Mouse (Mus musculus) limb, embryonic 14.5 days (tissue): ENCODE results near the gene Fbxo34. TPM values are rescaled to one million over a fixed set of nuclear protein-coding genes. Genes with fewer than 3 reads are reported as not detected.

Experiments used
- ATAC-seq: fragments of 200-750 bp; cut with Nextera tagmentation; 2 replicates; pipeline ENCODE4 v1.8.0; 2017; ENCODE audit warnings: low read depth, moderate number of reproducible peaks, moderate TSS enrichment; ENCODE audit not compliant: low FRiP score
- DNase-seq: peaks from one replicate; pipeline ENCODE4 v3.0.0-alpha.2; 2015; ENCODE audit warnings: low spot score
- H3K27ac ChIP-seq: fragments of 300-500 bp; sonication (generic); replicated peaks from 2 replicates; pipeline ENCODE4 v1.5.1; 2014; ENCODE audit warnings: low read depth, mild to moderate bottlenecking, low read length, moderate library complexity, mixed read lengths
- H3K27me3 ChIP-seq: fragments of 300-500 bp; sonication (generic); 2 replicates; pipeline ENCODE4 v1.6.1; 2014; ENCODE audit warnings: low read length, mixed read lengths; ENCODE audit not compliant: control insufficient read depth, insufficient read depth
- H3K36me3 ChIP-seq: fragments of 300-500 bp; sonication (generic); 2 replicates; pipeline ENCODE4 v1.6.1; 2014; ENCODE audit warnings: mild to moderate bottlenecking, low read length, moderate library complexity, mixed read lengths; ENCODE audit not compliant: control insufficient read depth, insufficient read depth
- H3K4me1 ChIP-seq: fragments of 300-500 bp; sonication (generic); 2 replicates; pipeline ENCODE4 v1.6.1; 2014; ENCODE audit warnings: antibody characterized with exemption, low read length, mixed read lengths; ENCODE audit not compliant: control insufficient read depth, insufficient read depth
- H3K4me2 ChIP-seq: fragments of 300-500 bp; sonication (generic); replicated peaks from 2 replicates; pipeline ENCODE4 v1.6.1; 2014; ENCODE audit warnings: low read depth, mild to moderate bottlenecking, low read length, moderate library complexity; ENCODE audit not compliant: severe bottlenecking
- H3K4me3 ChIP-seq: fragments of 300-500 bp; sonication (generic); replicated peaks from 2 replicates; pipeline ENCODE4 v1.5.1; 2014; ENCODE audit warnings: low read length
- H3K9ac ChIP-seq: fragments of 300-500 bp; sonication (generic); 2 replicates; pipeline ENCODE4 v1.6.1; 2014; ENCODE audit warnings: mild to moderate bottlenecking, low read depth, low read length, moderate library complexity; ENCODE audit not compliant: severe bottlenecking
- H3K9me3 ChIP-seq: fragments of 300-500 bp; sonication (generic); 2 replicates; pipeline ENCODE4 v1.6.1; 2016; ENCODE audit warnings: low read length; ENCODE audit not compliant: control insufficient read depth
- POLR2A ChIP-seq: fragments of 200-500 bp; IDR thresholded peaks from 2 replicates; pipeline ENCODE4 v1.8.0; 2012; ENCODE audit warnings: inconsistent platforms, mild to moderate bottlenecking, moderate library complexity, borderline replicate concordance; ENCODE audit not compliant: insufficient read depth, insufficient read length; ENCODE audit errors: extremely low read depth
- WGBS: fragments of 180-500 bp; shearing (Covaris S2); extraction: QIAGEN DNeasy Blood & Tissue Kit; methylation state at CpG from one replicate; pipeline ENCODE4 v1.1.7; 2014; 5-methylcytosine and 5-hydroxymethylcytosine counted together
- polyA plus RNA-seq, 2 experiments: library from polyadenylated mRNA; depleted of rRNA in 1 of 2; stranded (reverse) in 1 of 2; unstranded in 1 of 2; fragments of >200 nt; fragmentation: Nextera tagmentation in 1 of 2; extraction: Ambion mirVana in 1 of 2; gene quantifications; 2 replicates each; pipeline versions ENCODE4 v1.2.1 to v1.2.3; 2012 to 2014

The Fbxo34 gene
- polyA plus RNA-seq, 2 experiments: 19.0 to 26.0 TPM

- WGBS: 65% methylated on average over 11 of the region's 11 CpGs
- no peak overlapping the region for H3K4me2 ChIP-seq
- ATAC-seq (no peak), DNase-seq (no peak)
- no peak for TF ChIP-seq POLR2A
- no peak overlapping the region for H3K9ac ChIP-seq
- H3K4me3 ChIP-seq: no peak overlapping the region
- no peaks in the 10 kb centered on the region for H3K4me1 ChIP-seq
- H3K27ac ChIP-seq: no peak overlapping the region
- H3K36me3 ChIP-seq: no peaks in the 10 kb centered on the region
- no peaks in the 10 kb centered on the region for H3K9me3 ChIP-seq
- no peaks in the 10 kb centered on the region for H3K27me3 ChIP-seq
Observed at GRCm38 (mm10) chr14:47574721-47575120, 124.5 kb downstream of the Fbxo34 start.

GRCm38 (mm10) chr14:47576687-47577086 lies 126.5 kb downstream of the Fbxo34 start:
- no peak for TF ChIP-seq POLR2A
- H3K9ac ChIP-seq: no peak overlapping the region
- ATAC-seq (no peak), DNase-seq (no peak)
- no peaks in the 10 kb centered on the region for H3K27me3 ChIP-seq
- 62% methylated on average over 4 of the region's 4 CpGs for WGBS
- H3K4me1 ChIP-seq: no peaks in the 10 kb centered on the region
- H3K27ac ChIP-seq: no peak overlapping the region
- H3K9me3 ChIP-seq: no peaks in the 10 kb centered on the region
- no peak overlapping the region for H3K4me2 ChIP-seq
- H3K4me3 ChIP-seq: no peak overlapping the region
- no peaks in the 10 kb centered on the region for H3K36me3 ChIP-seq

- H3K36me3 ChIP-seq: no peaks in the 10 kb centered on the region
- ATAC-seq (no peak), DNase-seq (no peak)
- 92% methylated on average over 2 of the region's 2 CpGs for WGBS
- H3K4me3 ChIP-seq: no peak overlapping the region
- H3K4me1 ChIP-seq: no peaks in the 10 kb centered on the region
- H3K9ac ChIP-seq: no peak overlapping the region
- no peak for TF ChIP-seq POLR2A
- H3K9me3 ChIP-seq: no peaks in the 10 kb centered on the region
- no peaks in the 10 kb centered on the region for H3K27me3 ChIP-seq
- no peak overlapping the region for H3K4me2 ChIP-seq
- no peak overlapping the region for H3K27ac ChIP-seq
Observed at GRCm38 (mm10) chr14:47578086-47578485, 127.9 kb downstream of the Fbxo34 start.

- WGBS: 63% methylated on average over 1 of the region's 1 CpGs
- Histone ChIP-seq H3K4me1 (no peaks in the 10 kb centered on the region), H3K27ac (no peak overlapping the region), H3K4me2 (no peak overlapping the region), H3K9ac (no peak overlapping the region), H3K9me3 (no peaks in the 10 kb centered on the region), H3K27me3 (no peaks in the 10 kb centered on the region), H3K4me3 (no peak overlapping the region), H3K36me3 (no peaks in the 10 kb centered on the region)
- ATAC-seq (no peak), DNase-seq (no peak)
- no peak for TF ChIP-seq POLR2A
Observed at GRCm38 (mm10) chr14:47581280-47581679, 131.1 kb downstream of the Fbxo34 start.

Other genes with a start within 250 kb of the Fbxo34 start
- 22.0 and 29.6 TPM in 2 replicates for gene Wdhd1, start 173.6 kb upstream of the Fbxo34 start, polyA plus RNA-seq (2012; rRNA removed)
- 22.9 and 26.2 TPM in 2 replicates for gene Wdhd1, start 173.6 kb upstream of the Fbxo34 start, polyA plus RNA-seq (2014; fragmentation: Nextera tagmentation; extraction: Ambion mirVana)
- 7.5 and 7.6 TPM in 2 replicates for gene Socs4, start 173.5 kb upstream of the Fbxo34 start, polyA plus RNA-seq (2012; rRNA removed)
- gene Socs4, start 173.5 kb upstream of the Fbxo34 start, polyA plus RNA-seq (2014; fragmentation: Nextera tagmentation; extraction: Ambion mirVana): 4.0 and 4.7 TPM in 2 replicates
- gene Mapk1ip1l, start 152.2 kb upstream of the Fbxo34 start, polyA plus RNA-seq (2012; rRNA removed): 62.6 and 72.1 TPM in 2 replicates
- 74.6 and 76.1 TPM in 2 replicates for gene Mapk1ip1l, start 152.2 kb upstream of the Fbxo34 start, polyA plus RNA-seq (2014; fragmentation: Nextera tagmentation; extraction: Ambion mirVana)
- 49.4 and 53.3 TPM in 2 replicates for gene Lgals3, start 82.7 kb upstream of the Fbxo34 start, polyA plus RNA-seq (2012; rRNA removed)
- gene Lgals3, start 82.7 kb upstream of the Fbxo34 start, polyA plus RNA-seq (2014; fragmentation: Nextera tagmentation; extraction: Ambion mirVana): 84.1 and 111 TPM in 2 replicates
- 29.3 and 37.9 TPM in 2 replicates for gene Dlgap5, start 32.0 kb upstream of the Fbxo34 start, polyA plus RNA-seq (2012; rRNA removed)
- 32.5 and 40.9 TPM in 2 replicates for gene Dlgap5, start 32.0 kb upstream of the Fbxo34 start, polyA plus RNA-seq (2014; fragmentation: Nextera tagmentation; extraction: Ambion mirVana)
- 11.3 and 13.4 TPM in 2 replicates for gene Atg14, start 120.2 kb downstream of the Fbxo34 start, polyA plus RNA-seq (2012; rRNA removed)
- gene Atg14, start 120.2 kb downstream of the Fbxo34 start, polyA plus RNA-seq (2014; fragmentation: Nextera tagmentation; extraction: Ambion mirVana): 15.5 and 18.2 TPM in 2 replicates
- gene Ktn1, start 198.0 kb downstream of the Fbxo34 start, polyA plus RNA-seq (2012; rRNA removed): 38.2 and 53.2 TPM in 2 replicates
- 61.1 TPM in 2 replicates for gene Ktn1, start 198.0 kb downstream of the Fbxo34 start, polyA plus RNA-seq (2014; fragmentation: Nextera tagmentation; extraction: Ambion mirVana)